Mouse (Mus musculus) heart, embryonic 14.5 days (tissue): Measurements from ENCODE around the gene Ugt1a7c. TPM values are rescaled to one million over a fixed set of nuclear protein-coding genes. Genes with fewer than 3 reads are reported as not detected.
"Not testable (repeated sequence)": the region's sequence is repeated elsewhere in the genome, so short reads cannot be mapped to it uniquely, and the experiment has no call there.

Experiments
- ATAC-seq: fragments of 200-750 bp; cut with Nextera tagmentation; 2 replicates; pipeline ENCODE4 v1.8.0; 2017; ENCODE audit warnings: low read depth, moderate TSS enrichment; ENCODE audit not compliant: insufficient number of reproducible peaks, insufficient read depth, low FRiP score
- H3K27ac ChIP-seq, 2 experiments: fragments of 200-500 bp in 1 of 2; fragments of 300-500 bp in 1 of 2; sonication (generic) in 1 of 2; replicated peaks in 1 of 2; 2 replicates each; pipeline ENCODE4 v1.5.1; 2012 to 2014; ENCODE audit warnings: low read depth in 2 of 2, low read length in 2 of 2, control low read depth in 1 of 2, mild to moderate bottlenecking in 1 of 2, mixed read lengths in 1 of 2; ENCODE audit not compliant: control insufficient read depth in 1 of 2, insufficient read depth in 1 of 2
- H3K27me3 ChIP-seq: fragments of 300-500 bp; sonication (generic); 2 replicates; pipeline ENCODE4 v1.6.1; 2014; ENCODE audit warnings: mild to moderate bottlenecking, low read length, control low read depth; ENCODE audit not compliant: control insufficient read depth, insufficient read depth
- H3K36me3 ChIP-seq: fragments of 300-500 bp; sonication (generic); 2 replicates; pipeline ENCODE4 v1.6.1; 2014; ENCODE audit warnings: mild to moderate bottlenecking, control low read depth, low read length, mixed read lengths; ENCODE audit not compliant: control insufficient read depth, insufficient read depth
- H3K4me1 ChIP-seq, 2 experiments: fragments of 200-500 bp in 1 of 2; fragments of 300-500 bp in 1 of 2; sonication (generic) in 1 of 2; 2 replicates each; pipeline ENCODE4 v1.6.1; 2012 to 2014; ENCODE audit warnings: low read length in 2 of 2, control low read depth in 1 of 2, mixed read lengths in 1 of 2; ENCODE audit not compliant: control insufficient read depth in 2 of 2, insufficient read depth in 2 of 2
- H3K4me2 ChIP-seq: fragments of 300-500 bp; sonication (generic); 2 replicates; pipeline ENCODE4 v1.6.1; 2014; ENCODE audit warnings: mild to moderate bottlenecking, low read length
- H3K4me3 ChIP-seq, 2 experiments: fragments of 200-500 bp in 1 of 2; fragments of 300-500 bp in 1 of 2; sonication (generic) in 1 of 2; 2 replicates each; pipeline ENCODE4 v1.5.1; 2012 to 2014; ENCODE audit warnings: low read length in 2 of 2, mild to moderate bottlenecking in 2 of 2, control low read depth in 1 of 2, low read depth in 1 of 2, moderate library complexity in 1 of 2; ENCODE audit not compliant: control insufficient read depth in 1 of 2, insufficient read depth in 1 of 2
- H3K9ac ChIP-seq: fragments of 300-500 bp; sonication (generic); 2 replicates; pipeline ENCODE4 v1.6.1; 2014; ENCODE audit warnings: mild to moderate bottlenecking, low read length
- H3K9me3 ChIP-seq: fragments of 300-500 bp; sonication (generic); 2 replicates; pipeline ENCODE4 v1.6.1; 2016; ENCODE audit warnings: low read length, control low read depth; ENCODE audit not compliant: control insufficient read depth
- WGBS: fragments of 180-500 bp; shearing (Covaris S2); extraction: QIAGEN DNeasy Blood & Tissue Kit; methylation state at CpG from one replicate; pipeline ENCODE4 v1.1.7; 2014; 5-methylcytosine and 5-hydroxymethylcytosine counted together
- polyA plus RNA-seq: library from polyadenylated mRNA; unstranded; fragments of >200 nt; fragmentation: Nextera tagmentation; extraction: Ambion mirVana; gene quantifications from 2 replicates; pipeline ENCODE4 v1.2.1, GENCODE M21; 2014

Ugt1a7c gene
- polyA plus RNA-seq, 1 experiment from 2014 or later, result 1.0 TPM

DNA sequence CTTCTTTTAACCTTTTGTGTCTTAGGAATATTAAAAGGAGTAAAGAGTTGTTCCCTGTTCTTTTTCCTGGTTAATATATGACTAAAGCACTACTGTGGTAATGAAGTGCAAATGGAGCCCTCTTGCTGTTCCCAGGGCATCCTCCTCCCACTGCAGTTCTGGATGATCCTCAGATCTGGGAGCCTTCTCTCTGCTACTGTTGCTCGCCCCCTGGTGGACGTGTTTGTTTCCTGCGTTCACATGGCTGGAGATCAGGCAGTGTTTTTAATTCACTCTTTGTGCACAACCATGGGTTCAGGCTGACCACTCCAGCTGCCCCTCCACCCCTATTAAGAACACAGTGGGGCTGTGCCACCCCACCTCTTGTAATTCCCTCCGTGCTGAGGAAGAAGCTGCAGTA is 25.7 kb downstream of the Ugt1a7c start:
- H3K4me3 ChIP-seq, H3K9me3 ChIP-seq, H3K9ac ChIP-seq, ATAC-seq, H3K27me3 ChIP-seq, H3K4me2 ChIP-seq, H3K27ac ChIP-seq, H3K4me1 ChIP-seq, H3K36me3 ChIP-seq: not testable (repeated sequence)
- WGBS, result 9% methylated on average over 4 of the region's 4 CpGs

DNA sequence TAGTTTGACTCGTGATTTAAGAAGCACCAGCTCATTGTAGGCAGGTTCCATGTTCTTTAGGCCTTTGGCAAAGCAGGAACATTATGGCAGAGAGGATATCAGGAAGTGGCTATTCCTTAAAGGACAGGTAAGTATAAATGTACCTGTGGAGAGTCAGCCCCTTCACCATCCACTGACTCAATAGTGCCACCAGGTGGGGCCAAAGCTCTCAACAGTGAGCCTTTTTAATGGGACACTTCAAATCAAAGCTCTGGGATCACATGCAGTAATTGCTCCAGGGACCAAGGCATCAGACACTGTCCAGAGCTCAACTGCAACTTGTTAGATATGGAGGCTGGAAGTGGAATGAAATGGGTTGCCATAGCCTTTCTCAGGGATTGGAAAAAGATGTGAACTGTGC is 26.7 kb downstream of the Ugt1a7c start:
- not testable (repeated sequence) for H3K4me1 ChIP-seq, H3K4me2 ChIP-seq, H3K4me3 ChIP-seq, H3K27me3 ChIP-seq, H3K27ac ChIP-seq, H3K36me3 ChIP-seq, ATAC-seq, H3K9me3 ChIP-seq, H3K9ac ChIP-seq
- WGBS, result no CpG with 5 or more reads among the region's 1 CpGs

DNA sequence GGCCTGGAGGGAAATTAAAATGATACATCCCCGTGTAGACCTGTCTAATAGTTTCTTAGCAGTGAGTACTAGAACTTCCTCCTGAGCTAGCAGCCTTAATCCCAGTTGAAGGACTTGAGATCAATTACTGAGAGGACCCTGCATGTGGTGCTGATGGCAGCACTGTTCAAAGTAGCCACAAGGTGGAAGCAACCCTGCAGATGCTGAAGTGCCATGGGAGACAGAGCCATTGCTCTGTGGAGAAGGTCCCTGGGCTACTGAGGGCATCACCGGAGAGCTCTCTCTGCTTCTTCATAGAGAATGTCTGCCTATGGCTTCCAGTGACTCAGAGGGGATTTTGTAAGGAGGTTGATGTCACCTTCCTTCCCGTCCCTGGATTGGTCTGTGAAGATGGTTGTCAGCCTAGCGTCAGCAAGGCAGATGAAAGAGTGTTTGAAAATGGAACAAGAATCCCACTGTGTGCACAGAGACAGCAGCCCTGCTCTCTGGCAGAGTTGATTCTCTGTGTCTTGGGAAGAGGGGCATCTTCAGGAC is 31.0 kb downstream of the Ugt1a7c start:
- not testable (repeated sequence) for H3K9me3 ChIP-seq, H3K27me3 ChIP-seq, H3K4me2 ChIP-seq, H3K4me1 ChIP-seq, ATAC-seq, H3K36me3 ChIP-seq, H3K9ac ChIP-seq, H3K27ac ChIP-seq, H3K4me3 ChIP-seq
- 60% methylated on average over 4 of the region's 4 CpGs for WGBS

DNA sequence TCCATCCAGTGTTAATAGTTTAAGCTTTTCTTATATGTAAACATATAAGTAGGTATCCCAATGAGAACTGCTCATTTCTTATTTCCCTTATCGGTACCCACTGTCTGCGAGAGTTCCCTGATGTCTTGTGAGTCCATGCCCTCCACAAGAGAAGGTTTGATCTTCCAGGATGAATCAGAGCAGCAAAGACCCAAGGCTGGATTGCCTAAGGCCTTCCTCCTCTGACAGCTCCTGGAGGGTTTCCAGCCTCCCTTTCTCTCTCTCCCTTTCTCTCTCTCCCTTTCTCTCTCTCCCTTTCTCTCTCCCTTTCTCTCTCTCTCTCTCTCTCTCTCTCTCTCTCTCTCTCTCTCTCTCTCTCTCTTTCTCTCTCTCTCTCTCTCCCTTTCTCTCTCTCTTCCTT is 34.2 kb downstream of the Ugt1a7c start:
- not testable (repeated sequence) for ATAC-seq, H3K27ac ChIP-seq, H3K36me3 ChIP-seq, H3K9ac ChIP-seq, H3K4me2 ChIP-seq, H3K27me3 ChIP-seq, H3K9me3 ChIP-seq, H3K4me1 ChIP-seq, H3K4me3 ChIP-seq
- 84% methylated on average over 2 of the region's 2 CpGs for WGBS

DNA sequence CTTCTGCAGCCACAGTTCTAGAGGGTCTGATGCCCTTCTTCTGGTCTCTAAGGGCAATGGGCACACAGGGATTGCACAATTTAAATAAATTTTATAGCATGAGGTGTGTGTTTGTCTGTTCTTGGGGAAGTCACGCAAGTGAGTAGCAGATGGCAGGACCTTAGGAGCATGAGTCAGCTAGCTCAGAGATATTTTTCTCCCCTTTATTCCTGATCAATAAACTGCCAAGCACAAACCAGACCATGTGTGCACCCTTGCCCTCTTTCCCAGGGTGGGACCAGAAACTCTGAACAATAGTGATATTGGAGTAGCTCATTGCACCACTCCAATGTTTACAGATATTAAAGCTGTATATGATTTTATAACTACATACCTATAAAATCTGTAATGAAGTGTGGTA is 35.4 kb downstream of the Ugt1a7c start:
- not testable (repeated sequence) for ATAC-seq
- 89% methylated on average over 1 of the region's 1 CpGs for WGBS

DNA sequence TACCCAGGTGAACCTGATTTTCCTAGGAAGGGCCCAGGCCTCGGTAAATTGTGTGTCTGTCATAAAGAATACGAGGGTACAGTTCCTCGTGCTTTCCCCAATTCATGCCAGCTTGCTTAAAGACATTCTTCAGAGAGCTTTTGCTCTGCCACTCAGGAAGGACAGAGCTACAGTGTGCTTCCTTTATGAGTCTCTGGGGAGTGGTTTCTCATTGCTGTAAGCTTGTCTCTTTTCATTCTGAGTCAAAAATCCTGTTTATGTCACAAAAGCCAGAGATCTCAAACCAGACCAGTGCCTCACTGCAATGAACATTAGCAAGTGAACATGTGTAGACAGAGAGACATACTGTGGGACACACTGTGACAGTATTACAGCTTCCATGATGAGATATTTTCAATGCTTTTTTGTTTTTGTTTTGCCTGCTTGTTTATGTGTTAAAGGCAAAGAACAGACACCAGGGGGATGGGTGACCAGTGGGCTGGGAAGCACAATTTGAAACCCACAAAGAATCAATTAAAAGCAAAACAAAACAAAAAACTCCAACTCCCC is 39.1 kb downstream of the Ugt1a7c start:
- no peak overlapping the region for H3K4me3 ChIP-seq
- H3K27me3 ChIP-seq, result no peaks in the 10 kb centered on the region
- H3K4me2 ChIP-seq, result no peak overlapping the region
- no peak overlapping the region for H3K27ac ChIP-seq
- no peak for ATAC-seq
- H3K36me3 ChIP-seq, result no peaks in the 10 kb centered on the region
- H3K9ac ChIP-seq, result no peak overlapping the region
- 59% methylated on average over 3 of the region's 3 CpGs for WGBS
- H3K4me1 ChIP-seq, result no peaks in the 10 kb centered on the region
- H3K9me3 ChIP-seq, result no peaks in the 10 kb centered on the region

More for the DNA sequence above, 35.4 kb downstream of the Ugt1a7c start:
- H3K9me3 ChIP-seq, H3K4me3 ChIP-seq, H3K36me3 ChIP-seq, H3K27ac ChIP-seq, H3K4me2 ChIP-seq, H3K4me1 ChIP-seq, H3K27me3 ChIP-seq, H3K9ac ChIP-seq: not testable (repeated sequence)

DNA sequence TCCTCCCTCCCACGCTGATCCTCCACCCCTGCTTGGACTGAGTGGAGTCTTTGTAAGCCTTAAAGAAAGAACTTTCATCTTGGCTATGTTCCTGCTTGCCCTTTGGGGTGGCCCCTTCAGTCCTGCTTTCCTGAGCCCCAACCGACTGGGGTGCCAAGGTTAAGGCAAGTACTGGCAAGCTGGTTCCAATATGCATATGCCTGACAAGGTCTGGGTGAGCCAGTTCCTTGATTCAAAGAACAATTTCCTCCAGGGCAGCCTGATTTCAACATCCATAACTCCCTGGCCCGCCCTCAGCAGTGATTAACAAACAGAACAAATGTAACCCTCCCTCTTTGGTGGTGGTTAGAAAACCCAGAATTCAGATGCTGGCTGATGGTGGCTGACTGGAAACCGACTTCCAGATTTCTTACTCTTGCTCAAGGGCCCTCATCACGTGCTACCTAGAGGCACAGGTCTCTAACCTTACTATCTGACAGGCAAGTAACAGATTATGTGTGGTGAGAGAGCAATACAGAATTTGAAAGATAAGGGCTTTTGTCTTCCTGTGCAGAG is 39.7 kb downstream of the Ugt1a7c start, which contains the start of gene Ugt1a6a:
Gene Ugt1a6a, plus strand, starts transcription at position 353 of the 555 bp plus-strand sequence.
- H3K4me3 ChIP-seq, H3K27me3 ChIP-seq, H3K4me2 ChIP-seq, H3K27ac ChIP-seq, H3K4me1 ChIP-seq, H3K9me3 ChIP-seq, ATAC-seq, H3K36me3 ChIP-seq, H3K9ac ChIP-seq: not testable (repeated sequence)
- 54% methylated on average over 5 of the region's 5 CpGs for WGBS
